Mouse (Mus musculus) embryo, embryonic 10 days (tissue): ENCODE results near the gene Exoc8.

ENCODE experiments used
- DNase-seq: peaks from one replicate; pipeline ENCODE4 v3.0.0-alpha.2; 2015; ENCODE audit warnings: low spot score

Exoc8 gene

DNA sequence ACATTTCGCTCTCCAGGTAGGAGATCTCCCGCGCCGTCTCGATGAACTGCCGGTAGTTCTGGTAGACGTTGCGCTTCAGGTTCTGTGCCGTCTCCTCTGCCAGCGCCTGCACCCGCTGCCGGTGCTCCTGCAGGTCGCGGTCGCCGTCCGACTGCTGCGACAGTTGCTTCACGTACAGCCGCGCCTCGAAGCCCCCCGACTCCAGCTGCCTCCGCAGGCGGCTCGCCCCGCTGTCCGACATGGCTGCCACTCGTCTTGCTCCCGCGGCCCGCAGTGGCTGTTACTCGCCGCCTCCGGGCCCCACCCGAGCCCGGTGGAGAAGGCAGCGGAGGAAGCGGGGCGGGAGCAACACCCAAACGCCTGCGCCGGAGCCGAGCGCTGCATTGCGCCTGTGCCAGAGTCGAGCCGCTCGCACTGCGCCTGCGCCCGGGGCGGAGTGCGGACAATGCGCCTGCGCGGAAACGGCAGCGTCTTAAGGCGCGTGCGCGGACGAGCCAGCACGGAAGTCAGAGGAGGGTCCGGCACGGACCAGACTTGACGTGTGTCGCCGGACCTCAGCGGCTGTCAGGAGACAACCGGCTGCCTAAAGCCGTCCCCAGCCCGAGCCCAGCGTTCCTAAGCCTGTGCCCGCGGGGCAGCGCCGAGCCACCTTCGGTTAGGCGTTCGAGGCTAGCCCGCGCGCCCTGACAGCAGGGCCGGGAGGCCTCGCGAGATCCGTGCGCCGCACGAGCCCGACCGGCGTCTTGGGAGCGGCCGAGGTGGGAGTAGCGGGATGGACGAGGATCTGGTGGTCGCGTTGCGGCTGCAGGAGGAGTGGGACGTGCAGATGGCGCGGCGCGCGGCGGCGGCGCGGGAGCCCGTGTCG, at the start of gene Exoc8, which contains the start of gene Sprtn:
Gene Exoc8 (minus strand): TSS at position 320 of the 865 bp plus-strand sequence.
Gene Sprtn (plus strand): TSS at position 501 of the 865 bp plus-strand sequence.
- peak; percentile 98 for DNase-seq

DNA sequence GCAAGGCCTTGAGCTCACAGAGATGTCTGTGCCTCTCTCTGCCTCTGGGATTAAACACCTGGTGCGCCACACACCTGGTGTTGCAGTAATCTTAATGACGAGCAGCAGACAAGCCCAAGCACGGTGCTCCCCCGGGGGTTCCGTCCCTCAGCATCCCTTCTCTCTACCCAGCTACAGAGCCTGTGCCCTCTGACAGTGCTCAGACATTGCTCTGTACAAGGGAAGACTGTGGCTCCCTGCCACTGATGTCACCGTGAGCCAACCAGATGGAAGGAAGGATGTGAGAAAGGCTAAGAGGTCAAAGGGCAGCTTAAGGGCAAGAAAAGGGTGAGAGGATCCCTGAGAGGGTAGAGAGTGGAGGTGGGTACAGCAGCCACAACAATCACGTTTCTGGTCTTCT, 46.9 kb upstream of the Exoc8 start:
- peak; percentile 65 for DNase-seq

DNA sequence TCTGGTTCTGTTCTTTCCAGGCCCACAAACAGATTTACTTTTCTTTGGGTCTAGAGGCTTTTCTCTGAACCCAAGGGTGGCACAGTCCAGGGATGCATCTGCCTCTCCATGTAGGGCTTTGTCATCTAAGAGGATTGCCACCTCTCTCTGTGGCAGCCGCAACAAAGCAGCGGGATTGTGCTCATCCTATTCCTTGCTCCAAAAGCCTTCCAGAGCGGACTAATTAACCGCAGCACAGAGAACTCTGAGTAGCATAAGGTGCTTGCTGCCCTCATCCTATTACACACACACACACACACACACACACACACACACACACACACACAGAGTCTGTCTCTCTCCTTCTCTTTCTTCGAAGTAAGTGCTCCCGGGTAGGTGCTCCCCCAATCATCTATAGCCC, 46.3 kb upstream of the Exoc8 start:
- DNase-seq: no peak

DNA sequence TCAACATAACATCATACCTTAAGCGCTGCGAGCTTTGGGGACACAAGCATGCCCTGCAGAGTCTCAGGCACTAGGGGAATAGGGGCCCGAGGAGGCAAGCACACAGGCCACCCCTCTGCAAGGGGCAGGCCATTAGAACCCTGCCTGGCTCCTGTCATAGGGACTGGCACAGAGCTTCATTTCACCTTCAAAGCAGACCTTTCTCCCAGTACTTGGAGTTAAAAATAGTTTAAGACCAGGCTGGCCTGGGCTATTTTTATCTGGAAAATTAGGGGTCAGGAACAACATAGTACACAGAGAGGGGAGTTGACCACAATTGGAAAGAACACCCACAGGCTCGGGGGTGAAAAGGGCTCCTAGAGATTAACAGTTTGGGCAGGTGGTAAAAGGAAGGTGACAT, 39.8 kb upstream of the Exoc8 start:
- no peak for DNase-seq

DNA sequence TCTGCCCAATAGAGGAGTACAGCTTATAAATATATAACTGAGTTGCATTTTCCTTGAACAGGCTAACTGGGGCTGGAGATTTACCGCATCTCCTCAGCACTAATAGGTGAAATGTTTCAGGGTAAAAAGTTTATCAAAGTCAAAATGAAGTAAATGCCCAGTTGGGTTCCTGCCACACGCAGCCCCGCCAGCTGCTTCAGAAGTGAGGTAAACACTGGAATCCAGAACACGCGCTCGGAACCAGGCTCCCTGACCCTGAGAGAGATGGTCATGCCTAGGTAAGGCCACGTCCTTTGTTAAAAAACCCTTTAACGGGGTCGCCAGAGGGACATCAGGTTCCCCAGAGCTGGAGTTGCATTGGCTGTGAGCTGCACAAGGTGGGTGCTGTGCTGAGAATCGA, 39.2 kb upstream of the Exoc8 start:
- DNase-seq: no peak

DNA sequence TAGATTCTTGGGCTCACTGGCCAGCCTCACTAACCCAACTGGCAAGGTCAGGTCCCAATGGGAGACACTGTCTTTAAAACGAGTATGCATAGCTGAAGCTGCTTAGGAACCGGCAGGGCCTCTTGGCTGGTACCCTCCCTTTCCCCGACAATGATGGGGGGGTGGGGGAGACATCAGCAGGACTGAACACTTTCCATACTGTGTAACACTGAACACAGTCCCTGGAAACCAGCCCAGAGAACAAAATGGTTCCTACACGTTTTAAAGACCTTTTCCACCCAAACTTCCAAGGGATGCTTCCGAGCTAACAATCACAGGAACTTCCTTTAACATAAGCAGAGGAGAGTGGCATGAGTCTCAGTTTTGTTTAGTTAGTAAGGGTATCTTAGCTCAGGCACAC, 37.6 kb upstream of the Exoc8 start:
- no peak for DNase-seq

DNA sequence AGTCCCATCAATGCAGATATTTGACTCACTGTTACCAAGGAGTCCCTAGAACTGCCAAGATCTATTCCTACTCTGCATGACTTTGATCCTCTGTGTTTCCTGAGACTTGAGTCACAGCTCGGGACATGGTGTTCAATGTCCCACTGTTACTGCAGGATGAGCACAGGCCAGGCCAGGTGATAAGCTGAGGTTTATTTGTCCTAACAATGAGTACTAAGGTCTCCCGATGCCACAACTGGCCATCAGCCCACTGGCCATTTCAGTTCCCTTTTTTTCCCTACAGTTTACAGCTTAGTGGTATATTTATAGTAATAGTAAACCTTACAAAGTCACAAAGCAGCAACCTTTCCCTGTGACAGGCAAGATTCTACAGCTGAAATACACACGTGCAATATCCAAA, 34.9 kb upstream of the Exoc8 start:
- no peak for DNase-seq

DNA sequence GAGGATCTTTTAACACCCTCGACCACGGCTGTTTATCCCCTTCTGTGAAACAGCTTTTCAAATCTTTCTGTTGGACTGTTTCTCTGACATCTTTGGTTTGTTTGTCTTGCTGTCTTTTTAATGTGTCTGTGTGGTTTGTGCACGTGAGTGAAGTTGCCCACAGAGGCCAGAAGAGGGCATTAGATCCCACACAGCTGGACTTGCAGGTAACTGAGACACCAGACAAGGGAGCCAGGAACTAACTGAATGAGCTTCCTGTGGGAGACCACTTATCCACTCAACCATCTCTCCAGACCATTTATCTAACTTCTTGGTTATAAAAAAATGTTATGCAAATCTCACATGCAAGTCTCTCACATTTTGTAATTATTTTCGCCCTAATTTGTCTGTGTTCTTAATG, 33.1 kb upstream of the Exoc8 start:
- no peak for DNase-seq

DNA sequence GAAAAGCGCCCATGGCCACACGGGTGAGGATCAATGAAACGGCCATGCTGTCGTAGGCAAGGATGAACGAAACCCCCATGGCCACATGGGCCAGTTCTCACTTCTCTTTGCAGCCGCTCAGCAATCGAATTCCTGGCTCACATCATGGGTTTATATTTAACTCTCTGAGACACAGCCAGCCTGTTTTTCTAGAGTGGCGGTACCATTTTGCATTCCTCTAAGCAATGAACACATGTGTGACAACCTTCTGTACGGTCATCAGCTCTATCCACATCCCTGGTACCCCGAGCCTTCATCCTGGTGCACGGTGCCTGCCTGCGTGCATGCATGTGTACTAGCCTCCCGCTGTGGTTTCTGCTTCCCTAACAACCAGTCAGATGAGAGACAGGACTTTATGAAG, 32.6 kb upstream of the Exoc8 start:
- DNase-seq: no peak

DNA sequence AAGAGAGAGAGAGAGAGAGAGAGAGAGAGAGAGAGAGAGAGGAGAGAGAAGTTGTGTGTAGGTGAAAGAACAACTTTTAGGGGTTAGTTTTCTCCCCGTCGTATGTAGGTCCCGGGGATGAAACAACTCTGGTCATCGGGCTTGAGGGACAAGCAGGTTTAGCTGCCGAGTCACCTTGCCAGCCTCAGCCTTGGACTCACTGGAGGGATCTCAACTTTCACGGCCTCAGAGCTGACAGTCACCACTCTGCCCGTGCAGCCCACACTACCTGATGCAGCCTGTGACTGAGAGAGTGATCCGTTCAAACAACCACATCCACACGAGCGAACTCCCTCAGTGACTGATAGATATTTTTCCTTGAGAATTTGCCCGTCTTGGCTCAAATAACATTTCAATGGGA, 31.5 kb upstream of the Exoc8 start:
- DNase-seq: no peak

DNA sequence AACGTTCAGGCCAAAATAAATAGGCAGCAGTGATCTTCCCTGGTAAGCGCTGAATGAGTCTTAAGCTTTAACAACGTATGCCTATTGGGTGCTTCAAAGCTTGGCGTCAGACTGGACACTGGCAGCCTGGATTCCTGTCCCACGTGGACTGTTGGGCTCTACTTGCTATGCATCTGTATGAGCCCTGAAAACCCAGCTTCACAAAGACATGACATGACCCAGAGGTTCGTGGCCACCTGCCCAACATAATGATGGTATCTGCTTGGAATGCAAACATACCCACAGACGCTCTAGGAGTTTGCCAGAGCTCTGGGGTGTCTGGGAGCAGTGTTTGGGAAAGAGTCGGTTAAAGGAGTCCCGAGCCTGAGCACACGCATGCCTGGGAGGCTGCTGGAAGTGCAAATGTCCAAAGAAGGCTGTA, 28.9 kb upstream of the Exoc8 start:
- DNase-seq: no peak

DNA sequence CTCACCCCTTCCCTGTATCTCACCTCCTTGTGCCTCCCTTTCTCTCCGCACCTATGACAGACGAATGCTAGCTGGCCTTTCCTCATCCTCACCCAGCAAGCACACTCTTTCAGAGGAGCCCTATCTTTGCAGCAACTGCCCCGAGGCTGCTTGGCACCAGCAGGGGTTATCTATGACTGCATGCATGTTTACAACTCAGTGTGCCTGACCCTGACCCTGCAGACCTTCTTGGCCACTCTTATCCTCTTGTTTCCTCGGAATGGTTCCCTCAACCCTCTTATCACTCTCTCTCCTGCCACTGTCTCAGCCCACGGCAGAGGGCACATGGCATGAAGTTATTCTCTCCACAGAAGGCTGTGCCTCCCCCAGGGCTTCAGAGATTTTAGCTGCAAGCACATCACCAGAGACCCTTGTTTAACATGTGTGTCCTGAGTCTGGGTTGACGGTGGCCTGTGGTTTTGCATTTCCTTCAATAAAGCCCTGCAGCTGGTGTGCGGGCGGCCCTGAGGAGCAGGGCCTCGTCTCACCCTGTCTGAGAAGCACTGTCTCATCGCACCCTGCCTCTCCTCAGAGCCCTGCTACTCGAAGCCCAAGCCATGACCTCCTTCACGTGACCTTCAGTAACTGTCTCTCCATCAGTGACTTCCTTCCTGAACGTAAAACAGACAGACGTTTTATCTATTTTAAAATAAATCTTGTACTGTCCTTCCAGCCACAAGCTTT, 28.2 kb upstream of the Exoc8 start:
- no peak for DNase-seq

DNA sequence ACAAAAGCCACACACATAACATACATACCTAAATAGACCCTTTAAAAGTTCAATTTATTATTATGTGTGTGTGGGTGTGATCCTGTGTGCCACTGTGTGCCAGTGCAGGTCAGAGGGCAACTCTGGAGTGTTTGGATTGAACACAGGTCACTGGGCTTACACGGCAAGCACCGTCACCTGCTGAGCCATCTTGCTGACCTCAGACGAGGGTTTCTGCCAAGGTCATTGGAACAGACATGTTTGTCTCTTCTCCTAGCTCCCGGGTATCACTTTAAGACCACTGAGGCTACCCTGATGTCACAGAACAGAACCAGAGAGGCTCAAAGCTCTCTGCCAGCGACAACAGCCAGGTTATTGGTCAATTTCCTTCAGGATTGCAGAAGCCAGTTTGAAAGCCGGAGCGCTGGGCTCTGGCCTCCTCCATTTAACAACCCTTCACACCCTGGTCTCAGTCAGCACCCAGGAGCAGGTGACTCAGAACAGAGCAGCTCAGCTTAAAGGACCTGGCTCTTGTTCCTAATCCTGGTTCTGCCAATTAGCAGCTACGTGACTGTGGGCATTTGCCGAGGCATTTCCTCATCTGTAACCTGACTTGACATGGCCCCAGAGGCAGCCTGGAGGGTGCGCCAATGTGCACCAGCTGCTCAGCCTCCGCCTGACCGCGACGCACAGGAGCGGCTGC, 26.6 kb upstream of the Exoc8 start:
- DNase-seq: no peak

DNA sequence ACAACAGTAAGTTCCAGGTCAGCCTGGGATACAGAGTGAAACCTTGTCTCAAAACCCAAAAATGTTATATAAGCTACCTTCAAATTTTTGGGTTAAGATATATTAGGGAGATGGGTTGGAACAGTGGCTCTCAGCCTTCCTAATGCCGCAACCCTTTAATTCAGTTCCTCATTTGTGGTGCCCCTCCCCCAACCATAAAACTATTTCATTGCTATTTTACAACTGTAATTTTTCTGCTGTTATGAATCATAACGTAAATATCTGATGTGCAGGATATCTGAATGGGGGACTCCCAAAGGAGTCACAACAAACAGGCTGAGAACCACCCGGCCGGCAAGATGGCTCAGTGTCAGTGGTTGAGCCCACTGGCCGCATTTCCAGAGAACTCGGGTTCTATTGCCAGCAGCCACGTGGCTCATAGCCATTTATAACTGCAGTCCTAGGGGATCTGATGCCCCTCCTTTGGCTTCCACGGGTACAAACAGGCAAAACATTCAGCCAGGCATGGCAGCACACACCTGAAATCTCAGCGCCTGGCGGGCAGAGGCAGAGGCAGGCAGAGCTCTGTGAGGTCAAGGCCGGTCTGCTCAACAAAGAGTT, 25.1 kb upstream of the Exoc8 start:
- DNase-seq: no peak

DNA sequence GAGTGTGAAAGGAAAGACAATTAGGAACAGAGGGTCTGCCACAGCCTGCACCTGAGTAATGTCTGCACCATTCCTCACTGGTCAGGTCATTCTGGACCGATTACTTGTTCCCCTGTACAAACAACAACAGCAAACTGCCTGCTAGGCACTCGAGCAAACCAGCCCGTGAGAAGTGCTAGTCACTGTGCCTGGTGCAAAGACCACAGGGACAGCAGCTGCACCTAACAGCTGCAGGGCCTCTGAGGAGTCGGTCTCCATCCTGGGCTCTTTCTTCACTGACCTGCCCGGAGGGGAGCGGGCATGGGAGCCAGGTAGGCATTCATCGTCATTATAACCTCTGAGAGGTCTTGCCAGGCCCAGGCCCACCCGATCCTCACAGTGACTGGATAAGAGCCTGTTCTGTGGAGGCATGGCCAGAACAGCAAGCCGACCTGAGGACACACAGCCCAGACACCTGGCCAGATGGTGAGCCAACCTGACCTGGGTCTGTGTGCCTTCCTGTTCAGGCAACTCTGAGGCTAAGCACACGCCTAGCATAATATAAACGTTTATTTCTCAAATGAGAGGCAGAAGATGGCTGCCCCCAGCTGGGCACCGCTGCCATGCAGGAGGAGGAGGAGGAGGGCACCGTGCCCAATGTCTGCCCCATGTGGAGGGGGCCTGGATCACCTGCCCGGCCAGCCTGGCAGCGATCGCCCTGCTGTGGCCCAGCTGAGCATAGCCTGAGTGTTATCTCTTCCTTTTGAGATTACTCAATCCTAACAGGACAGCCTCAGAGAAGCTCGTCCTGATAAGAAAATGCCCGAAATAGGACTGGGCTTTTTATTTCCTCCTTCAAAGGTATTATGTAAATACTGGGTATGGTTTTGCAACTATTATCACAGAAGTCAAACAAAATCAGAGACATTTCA, 24.1 kb upstream of the Exoc8 start:
- no peak for DNase-seq

DNA sequence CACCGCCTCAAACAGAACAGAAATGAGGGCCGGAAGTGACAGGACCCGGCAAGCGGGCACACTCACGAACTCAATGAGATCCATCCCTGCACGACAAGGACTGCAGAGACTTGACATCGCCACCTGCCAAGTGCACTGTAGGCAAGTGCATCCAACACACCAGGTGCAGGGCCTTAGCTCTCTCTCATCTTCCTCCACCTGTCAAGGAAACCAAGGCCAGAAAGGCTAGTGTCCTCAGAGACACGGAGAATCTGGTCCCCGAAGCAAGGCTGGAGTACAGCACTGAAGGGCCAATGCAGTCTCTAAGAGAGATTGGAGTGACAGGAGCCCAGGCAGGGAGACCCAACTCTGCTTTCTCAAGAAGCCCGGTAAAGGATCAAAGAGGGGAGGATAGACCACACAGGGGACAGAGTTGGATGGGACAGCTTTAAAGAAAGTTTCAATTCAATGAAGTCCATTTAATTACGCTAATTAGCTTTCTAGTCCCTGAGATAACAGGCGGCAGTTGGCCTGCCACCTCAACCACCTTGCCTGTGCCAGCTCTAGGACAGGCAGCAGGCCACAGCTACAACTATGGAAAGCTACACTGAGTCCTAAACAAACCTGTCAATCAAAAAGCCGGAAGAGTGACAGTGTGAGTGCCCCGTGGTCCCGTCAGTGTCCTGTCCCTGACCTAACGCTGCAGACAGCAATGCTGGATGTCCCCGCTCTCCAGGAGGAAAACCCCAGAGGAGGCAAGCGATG, 20.4 kb upstream of the Exoc8 start:
- no peak for DNase-seq

DNA sequence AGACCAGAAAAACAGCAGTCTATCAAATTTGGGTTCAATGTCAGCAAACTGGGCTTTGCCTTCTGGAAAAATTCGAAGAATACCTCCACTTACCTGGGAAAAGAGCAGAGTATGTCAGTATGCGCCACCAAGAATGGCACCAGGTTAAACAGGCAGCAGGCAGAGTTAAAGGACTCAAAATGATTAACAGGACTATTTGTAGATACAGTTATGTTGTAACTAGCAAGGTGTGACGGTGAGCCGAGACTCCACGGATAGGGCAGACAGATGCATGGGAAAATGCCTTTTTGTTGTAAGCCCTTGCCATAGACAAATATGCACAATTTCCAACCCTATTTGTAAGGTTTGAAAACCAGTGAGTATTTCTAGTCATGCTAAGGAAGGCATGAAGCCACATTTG, 16.6 kb upstream of the Exoc8 start:
- DNase-seq: no peak

DNA sequence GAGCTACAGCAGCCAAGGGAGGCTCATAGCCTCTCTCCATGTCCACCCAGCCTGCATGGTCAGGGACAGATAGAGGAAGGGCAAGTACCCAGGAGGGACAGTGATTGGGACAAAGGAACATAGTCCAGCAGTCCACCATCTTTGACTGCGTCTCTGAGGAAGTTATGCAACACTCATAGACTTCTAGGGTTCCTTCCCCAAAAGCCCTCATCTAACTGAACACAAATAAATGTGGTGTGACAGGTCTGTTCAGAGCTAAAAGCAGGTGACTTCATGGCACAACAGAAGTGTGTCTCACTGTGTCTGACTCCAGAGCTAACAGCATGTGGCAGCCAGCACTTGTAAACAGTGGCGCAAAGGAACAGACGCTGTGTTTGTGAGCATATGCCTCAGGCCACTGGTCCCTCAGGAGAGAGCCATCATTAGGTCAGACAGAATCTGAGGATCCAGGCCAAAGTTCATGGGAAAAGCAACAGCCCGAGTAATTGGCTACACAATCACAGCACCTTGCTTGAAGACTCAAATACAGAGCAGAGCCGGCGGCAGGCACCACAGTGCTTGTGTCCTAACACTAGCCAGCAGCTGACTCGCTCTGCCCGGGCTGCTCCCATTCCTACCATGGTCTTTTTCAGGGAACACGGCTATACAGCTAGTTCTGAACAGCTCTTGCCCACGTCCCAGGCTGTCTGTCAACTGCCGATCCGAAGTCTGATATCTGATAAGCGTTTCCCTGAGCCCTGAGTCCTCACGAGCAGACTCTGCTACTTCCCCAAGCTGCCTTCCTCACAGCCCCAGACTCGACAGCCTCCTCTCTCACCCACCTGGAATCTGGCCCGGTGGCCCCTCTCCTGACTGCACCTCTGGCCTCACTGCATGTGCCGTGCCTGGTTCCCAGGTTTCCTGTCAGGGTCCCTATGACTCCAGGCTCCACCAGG, 14.7 kb upstream of the Exoc8 start:
- peak; percentile 23 for DNase-seq

DNA sequence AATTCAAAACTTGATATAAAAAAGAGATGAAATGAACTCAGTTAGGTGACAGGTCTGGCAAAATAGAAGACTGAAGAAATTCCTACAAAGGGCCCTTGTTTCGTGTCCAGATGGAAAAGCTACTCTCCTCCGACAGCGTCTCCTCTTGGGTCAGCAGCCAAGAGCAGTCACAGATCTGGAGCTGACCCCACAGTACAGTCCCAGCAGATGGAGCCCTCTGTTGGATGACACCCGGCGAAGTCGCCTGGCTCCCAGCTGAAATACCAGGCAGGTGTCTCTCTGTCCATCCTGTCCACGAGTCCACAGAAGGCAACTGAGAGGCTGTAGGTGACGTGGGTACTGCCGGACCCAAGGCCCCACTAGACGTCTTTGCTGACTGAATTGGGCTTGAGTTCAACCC, 12.8 kb upstream of the Exoc8 start:
- no peak for DNase-seq

DNA sequence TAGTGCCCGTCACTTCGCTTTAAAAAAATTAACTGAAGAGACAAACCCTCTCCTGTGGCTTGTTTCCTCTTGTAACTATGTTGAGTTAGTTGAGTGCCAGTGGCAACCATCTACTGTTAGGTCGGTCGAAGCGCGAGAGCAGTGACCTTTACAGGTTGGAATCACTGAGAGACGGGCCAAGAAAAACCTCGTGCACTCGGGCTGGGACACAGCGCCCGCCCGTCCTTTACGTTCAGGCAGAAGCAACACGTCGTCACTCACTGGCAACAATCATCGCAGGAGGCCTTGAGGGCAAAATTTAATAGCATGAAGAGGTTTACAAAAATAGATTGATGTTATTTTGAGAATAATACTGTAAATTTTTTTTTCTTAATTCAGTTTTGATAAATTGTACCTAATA, 12.4 kb upstream of the Exoc8 start:
- DNase-seq: no peak
